Mouse (Mus musculus) lung, postnatal 36 days (tissue): ENCODE results near the gene Gm14409.
"Not testable (repeated sequence)": the region's sequence is repeated elsewhere in the genome, so short reads cannot be mapped to it uniquely, and the experiment has no call there.

Experiments
- DNase-seq: peaks from one replicate; pipeline ENCODE4 v3.0.0; 2022; ENCODE audit warnings: mixed read lengths

Gene Gm14409

GRCm38 (mm10) chr2:177266936-177267335, at the start of gene Gm14409:
Gene Gm14409, minus strand, starts transcription at chr2:177267036.
- DNase-seq: not testable (repeated sequence)

- not testable (repeated sequence) for DNase-seq
These were observed 42.8 kb upstream of the Gm14409 start for GRCm38 (mm10) chr2:177309627-177310026.

- not testable (repeated sequence) for DNase-seq
These were observed 38.1 kb upstream of the Gm14409 start for GRCm38 (mm10) chr2:177304980-177305379.

- DNase-seq: not testable (repeated sequence)
These were observed 16.9 kb upstream of the Gm14409 start for GRCm38 (mm10) chr2:177283701-177284100.

- not testable (repeated sequence) for DNase-seq
These were observed 10.9 kb upstream of the Gm14409 start for GRCm38 (mm10) chr2:177277754-177278153.

GRCm38 (mm10) chr2:177272237-177272636, 5.4 kb upstream of the Gm14409 start:
- not testable (repeated sequence) for DNase-seq

- DNase-seq: not testable (repeated sequence)
These were observed 19.4 kb downstream of the Gm14409 start for GRCm38 (mm10) chr2:177247449-177247848.

- not testable (repeated sequence) for DNase-seq
These were observed 36.4 kb downstream of the Gm14409 start for GRCm38 (mm10) chr2:177230461-177230860.
